Mouse (Mus musculus) small intestine, adult 2 months (tissue): ENCODE data around the gene Nup54. TPM values are rescaled to one million over a fixed set of nuclear protein-coding genes. Genes with fewer than 3 reads are reported as not detected.

Experiments
- H3K27ac ChIP-seq: fragments of 200-500 bp; 2 replicates; pipeline ENCODE4 v1.5.1; 2012; ENCODE audit warnings: low read depth, low read length, control low read depth, inconsistent platforms; ENCODE audit not compliant: insufficient read depth
- H3K27me3 ChIP-seq: fragments of 200-500 bp; 2 replicates; pipeline ENCODE4 v1.6.1; 2012; ENCODE audit warnings: mild to moderate bottlenecking, moderate library complexity, low read length, inconsistent platforms; ENCODE audit not compliant: control insufficient read depth, insufficient read depth
- H3K36me3 ChIP-seq: fragments of 200-500 bp; 2 replicates; pipeline ENCODE4 v1.6.1; 2012; ENCODE audit warnings: mild to moderate bottlenecking, low read length, control low read depth, inconsistent platforms; ENCODE audit not compliant: control insufficient read depth, insufficient read depth
- H3K4me1 ChIP-seq: fragments of 200-500 bp; 2 replicates; pipeline ENCODE4 v1.6.1; 2012; ENCODE audit warnings: low read length, inconsistent platforms, mixed read lengths; ENCODE audit not compliant: control insufficient read depth, insufficient read depth, insufficient read length
- H3K4me3 ChIP-seq: fragments of 200-500 bp; 2 replicates; pipeline ENCODE4 v1.5.1; 2012; ENCODE audit warnings: low read depth, mild to moderate bottlenecking, control low read depth, inconsistent platforms, low read length, moderate library complexity
- CTCF ChIP-seq: fragments of 200-500 bp; IDR thresholded peaks from 2 replicates; pipeline ENCODE4 v1.5.1; 2012; ENCODE audit warnings: low read depth, mild to moderate bottlenecking, control low read depth, inconsistent platforms, low read length, moderate library complexity, mixed read lengths; ENCODE audit not compliant: insufficient replicate concordance, insufficient read length; ENCODE audit errors: extremely low read depth
- POLR2A ChIP-seq: fragments of 200-500 bp; IDR thresholded peaks from 2 replicates; pipeline ENCODE4 v1.6.1; 2012; ENCODE audit warnings: low read depth, mild to moderate bottlenecking, control low read depth, inconsistent platforms, low read length, moderate library complexity
- WGBS: fragments of 180-500 bp; shearing (Covaris S2); methylation state at CpG from one replicate; pipeline ENCODE4 v1.1.7; 2018; 5-methylcytosine and 5-hydroxymethylcytosine counted together
- polyA plus RNA-seq: library from polyadenylated mRNA; depleted of rRNA; stranded (reverse); fragments of >200 nt; gene quantifications from 2 replicates; pipeline ENCODE4 v1.2.3, GENCODE M21; 2012; rRNA removed

Nup54 gene
- polyA plus RNA-seq, 1 experiment = 6.9 TPM

DNA sequence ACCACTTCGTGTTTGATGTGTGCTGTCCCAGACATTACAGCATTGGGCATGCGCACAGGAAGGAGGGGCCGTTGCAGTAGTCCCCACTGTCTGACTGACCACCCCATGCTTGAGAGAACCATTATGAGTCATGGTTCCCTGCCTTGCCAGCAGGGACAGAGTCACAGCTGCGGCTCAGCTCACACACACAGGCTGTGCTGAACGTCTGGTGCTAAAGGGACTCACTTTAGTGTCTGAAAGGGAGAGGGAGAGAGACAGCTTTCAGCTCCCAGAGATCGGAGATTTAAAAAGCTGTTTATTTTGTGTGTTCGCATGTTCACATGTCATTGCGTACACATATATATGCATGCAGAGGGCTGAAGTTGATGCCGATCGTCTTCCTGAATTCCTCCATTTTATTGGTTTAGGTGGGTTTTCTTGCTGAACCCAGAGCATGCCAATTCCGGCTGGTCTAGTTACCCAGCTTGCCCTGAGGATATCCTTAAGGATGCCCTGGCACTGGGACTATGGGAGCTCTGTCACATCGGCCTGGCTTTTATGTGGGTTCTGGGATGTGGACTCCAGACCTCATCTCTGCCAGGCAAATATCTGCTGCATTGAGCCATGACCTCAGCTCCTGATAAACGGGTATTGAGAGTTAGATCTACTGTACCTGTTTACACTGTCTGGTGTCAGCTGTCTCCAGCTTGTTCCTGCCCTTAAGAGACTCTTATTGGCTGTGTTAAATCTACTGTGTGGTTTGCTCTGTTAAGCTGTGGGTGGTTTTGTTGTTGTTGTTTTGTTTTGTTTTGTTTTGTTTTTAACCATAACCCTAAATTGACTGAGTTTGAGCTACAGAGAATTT is 65.6 kb downstream of the Nup54 start:
- no peak overlapping the region for H3K27ac ChIP-seq
- H3K4me1 ChIP-seq = peaks cover 16% of the 10 kb centered on the region; the same call in 1 of the 2 replicates
- TF ChIP-seq CTCF (no peak), POLR2A (no peak)
- H3K36me3 ChIP-seq = no peaks in the 10 kb centered on the region
- WGBS = 69% methylated on average over 13 of the region's 13 CpGs
- no peak overlapping the region for H3K4me3 ChIP-seq
- no peaks in the 10 kb centered on the region for H3K27me3 ChIP-seq

DNA sequence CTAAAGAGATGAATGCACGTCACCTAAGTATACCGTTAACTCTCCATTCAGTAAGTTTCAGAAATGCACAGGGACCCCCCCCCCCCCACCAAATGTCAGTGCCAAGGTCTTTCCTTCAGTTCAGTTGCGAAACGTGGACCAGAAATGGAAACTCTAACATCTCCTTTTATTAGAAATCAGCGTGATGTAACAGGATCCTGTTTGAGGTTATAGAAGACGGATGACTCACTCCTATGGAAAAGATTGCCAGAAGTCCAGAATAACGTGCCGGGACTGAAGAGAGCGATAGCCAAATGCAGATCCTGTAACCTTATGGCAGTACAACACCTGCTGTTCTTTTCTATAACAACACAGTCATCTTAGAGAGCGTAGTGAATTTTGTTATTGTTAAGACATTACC is 66.6 kb downstream of the Nup54 start:
- no peaks in the 10 kb centered on the region for H3K27me3 ChIP-seq
- no peak overlapping the region for H3K4me3 ChIP-seq
- no peaks in the 10 kb centered on the region for H3K36me3 ChIP-seq
- TF ChIP-seq POLR2A = no peak
- TF ChIP-seq CTCF = no peak
- WGBS = 69% methylated on average over 10 of the region's 10 CpGs
- H3K4me1 ChIP-seq = peaks cover 16% of the 10 kb centered on the region
- no peak overlapping the region for H3K27ac ChIP-seq

DNA sequence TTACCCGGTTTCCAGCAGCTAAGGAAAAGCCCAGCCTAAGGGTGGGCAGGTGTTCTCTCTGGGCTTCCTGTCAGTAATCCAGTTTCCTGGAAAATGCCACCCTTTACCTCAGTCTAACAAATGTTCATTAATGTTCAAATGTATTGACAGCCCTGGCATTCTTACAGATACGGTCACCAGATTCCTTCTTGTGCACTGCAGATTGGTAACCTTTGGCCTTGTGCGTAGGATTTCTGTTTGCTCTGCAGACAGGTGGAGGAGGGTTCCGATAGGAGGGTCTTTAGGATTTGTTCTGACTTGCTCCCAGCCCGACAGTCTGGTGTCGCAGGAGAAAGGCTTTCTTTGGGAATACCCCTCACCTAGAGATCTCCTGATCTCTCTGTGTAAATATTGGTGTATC is 68.5 kb downstream of the Nup54 start:
- Histone ChIP-seq H3K4me1 (peaks cover 16% of the 10 kb centered on the region), H3K27me3 (no peaks in the 10 kb centered on the region), H3K36me3 (no peaks in the 10 kb centered on the region), H3K4me3 (peak overlapping the region; percentile 49), H3K27ac (peak overlapping the region; percentile 70)
- TF ChIP-seq POLR2A (no peak), CTCF (no peak)
- WGBS = 25% methylated on average over 6 of the region's 6 CpGs

Other genes starting within 250 kb of the Nup54 start
- gene U90926, start 219.8 kb downstream of the Nup54 start, polyA plus RNA-seq = not detected in 2 replicates
- 0.36 and 1.4 TPM in 2 replicates for gene Ppef2, start 178.9 kb downstream of the Nup54 start, polyA plus RNA-seq
- gene Naaa, start 157.0 kb downstream of the Nup54 start, polyA plus RNA-seq = 28.9 and 59.9 TPM in 2 replicates
- gene Sdad1, start 124.7 kb downstream of the Nup54 start, polyA plus RNA-seq = 2.4 and 4.2 TPM in 2 replicates
- 1.8 and 7.9 TPM in 2 replicates for gene Cxcl9, start 107.1 kb downstream of the Nup54 start, polyA plus RNA-seq
- gene Art3, start 103.4 kb downstream of the Nup54 start, polyA plus RNA-seq = 1.1 and 1.9 TPM in 2 replicates
- 5.0 and 9.6 TPM in 2 replicates for gene Cxcl10, start 86.3 kb downstream of the Nup54 start, polyA plus RNA-seq
- 7.9 and 8.4 TPM in 2 replicates for gene Scarb2, start 71.6 kb upstream of the Nup54 start, polyA plus RNA-seq
- gene Fam47e, start 119.8 kb upstream of the Nup54 start, polyA plus RNA-seq = not detected in 2 replicates
- gene Stbd1, start 167.8 kb upstream of the Nup54 start, polyA plus RNA-seq = 0.94 and 1.0 TPM in 2 replicates
- 0.03 and 0.04 TPM in 2 replicates for gene Ccdc158, start 240.1 kb upstream of the Nup54 start, polyA plus RNA-seq
- gene Shroom3, start 248.2 kb upstream of the Nup54 start, polyA plus RNA-seq = 71.5 and 111 TPM in 2 replicates